Mouse (Mus musculus): ENCODE data around the gene Nfyc. TPM values are rescaled to one million over a fixed set of nuclear protein-coding genes. Genes with fewer than 3 reads are reported as not detected.

The Nfyc gene
- total RNA-seq, 2 experiments from 2014 or later: 53.9 to 57.2 TPM

DNA sequence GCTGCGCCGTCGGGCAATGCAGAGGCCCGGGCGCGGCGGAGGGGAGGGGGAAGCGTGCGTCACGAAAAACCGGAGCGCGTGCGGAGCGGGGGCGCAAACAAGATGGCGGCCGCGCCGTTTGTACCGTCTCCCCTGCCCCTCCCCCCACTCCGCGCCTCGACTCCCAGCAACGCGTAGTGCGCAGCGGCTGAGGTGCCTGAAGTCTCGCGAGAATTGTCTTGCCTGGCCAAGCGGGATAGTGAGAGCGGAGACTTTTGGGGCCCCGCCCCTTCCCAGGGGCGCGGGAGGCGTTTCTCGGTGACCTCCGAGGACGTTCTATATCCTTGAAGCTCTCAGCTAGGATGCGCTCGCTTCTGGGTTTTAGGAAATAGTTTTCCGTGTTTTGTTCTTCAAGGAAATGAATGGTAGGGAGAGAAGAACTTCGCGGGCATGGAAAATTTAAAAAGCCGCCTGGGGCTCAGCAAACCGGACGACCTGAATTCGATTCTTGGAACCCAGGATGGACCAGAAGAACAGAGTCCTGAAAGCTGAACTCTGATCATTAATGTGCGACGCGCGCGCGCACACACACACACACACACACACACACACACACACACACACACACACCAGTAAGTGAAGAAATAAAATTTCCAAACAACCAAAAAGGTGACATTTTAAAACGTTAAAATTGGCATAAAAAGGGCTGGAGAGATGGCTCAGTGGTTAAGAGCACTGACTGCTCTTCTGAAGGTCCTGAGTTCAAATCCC lies 5.6 kb downstream of the Nfyc start:
- DNase-seq (ENCODE audit: low spot score in 2 of 2): peak; percentile 95 to 96

DNA sequence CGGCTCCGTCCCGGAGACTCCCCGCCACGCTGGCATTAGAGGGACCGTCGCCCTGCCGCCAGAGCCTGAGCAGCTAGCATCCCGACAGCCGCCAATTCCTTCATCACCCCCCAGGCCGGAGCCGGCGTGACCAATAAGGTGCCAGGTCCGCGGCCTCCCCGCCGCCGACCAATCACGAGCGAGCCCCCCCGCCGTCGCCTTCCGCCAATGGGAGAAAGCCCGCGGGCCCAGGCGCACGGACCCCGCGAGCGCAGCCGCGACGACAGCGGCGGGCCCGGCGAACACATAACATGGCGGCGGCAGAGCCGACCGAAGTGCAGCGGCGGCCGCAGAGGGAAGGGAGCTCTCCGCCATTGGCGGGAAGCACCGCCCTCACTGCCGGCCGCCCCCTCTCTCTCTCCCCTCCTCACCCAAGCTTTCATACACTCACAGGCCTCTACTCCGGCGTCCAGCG lies 6.2 kb downstream of the Nfyc start:
- DNase-seq (ENCODE audit: low spot score in 2 of 2): peak; percentile 94 to 96

DNA sequence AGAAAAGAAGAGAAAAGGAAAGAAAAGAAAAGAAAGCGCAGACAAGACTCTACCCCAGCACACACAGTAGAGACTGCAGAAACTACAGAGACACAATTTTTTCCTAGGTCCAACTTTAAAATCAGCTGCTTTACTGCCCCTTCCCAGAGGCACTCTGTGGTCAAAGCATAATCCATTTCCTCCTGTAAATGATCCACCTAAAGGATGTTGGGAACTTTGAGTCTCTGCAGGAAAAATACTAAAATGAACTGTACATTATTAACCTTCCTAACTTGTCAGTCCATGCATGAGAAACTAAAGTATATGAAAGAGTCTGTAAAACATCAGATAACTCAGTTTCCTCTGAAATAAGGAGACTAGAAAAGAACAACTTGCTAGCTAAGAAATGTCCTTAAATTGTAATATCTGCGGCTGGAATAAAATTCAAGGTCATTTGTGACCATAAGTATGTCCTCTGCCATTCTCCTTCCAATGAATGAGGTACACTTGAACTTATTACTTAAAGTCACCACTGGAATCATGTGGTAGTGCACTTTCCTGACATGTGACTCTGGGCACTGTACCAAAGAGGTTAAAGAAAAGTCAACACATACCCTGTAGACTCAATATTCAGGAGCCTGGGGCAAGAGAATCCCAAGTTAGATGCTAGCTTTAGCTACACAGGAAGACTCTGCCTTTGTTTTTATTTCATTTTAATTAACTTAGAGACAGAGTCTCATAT lies 9.0 kb downstream of the Nfyc start:
- DNase-seq (ENCODE audit: low spot score in 2 of 2): no peak

DNA sequence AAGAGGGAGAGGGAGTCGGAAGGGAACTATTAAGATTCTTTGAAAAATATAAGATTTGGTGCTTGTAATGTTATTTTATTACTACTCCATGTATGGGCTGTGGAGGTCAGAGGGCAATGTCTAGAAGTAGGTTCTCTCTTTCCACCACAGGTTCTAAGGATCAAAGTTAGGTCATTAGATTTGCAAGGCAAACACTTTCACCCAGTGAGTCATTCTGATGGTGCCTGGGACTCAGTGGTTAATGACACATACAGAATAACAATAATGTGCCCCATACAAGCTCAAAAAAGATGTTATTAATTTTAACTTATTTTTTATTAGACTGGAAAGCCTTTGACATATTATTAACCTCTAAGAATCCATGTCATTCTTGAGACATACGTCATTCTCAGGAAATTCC lies 11.5 kb downstream of the Nfyc start:
- DNase-seq (ENCODE audit: low spot score in 2 of 2): no peak

DNA sequence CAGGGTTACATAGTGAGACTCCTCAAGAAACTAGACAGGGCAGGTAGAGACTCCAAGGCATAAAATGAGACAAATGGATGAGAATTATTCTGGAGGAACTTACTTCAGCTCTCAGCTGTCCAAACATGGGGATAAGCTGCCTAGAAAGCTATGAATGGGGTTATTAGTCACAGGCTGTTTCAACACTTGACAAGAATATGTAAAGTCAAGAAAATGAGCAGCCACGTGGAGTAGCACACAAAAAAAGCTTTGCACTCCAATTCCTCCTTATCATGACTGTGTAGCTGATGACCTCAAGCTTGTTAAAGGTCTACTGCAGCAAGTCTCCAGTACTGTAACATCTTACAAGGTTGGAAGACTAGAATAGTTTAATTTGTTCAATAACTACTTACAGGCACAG lies 12.1 kb downstream of the Nfyc start:
- DNase-seq (ENCODE audit: low spot score in 2 of 2): no peak

DNA sequence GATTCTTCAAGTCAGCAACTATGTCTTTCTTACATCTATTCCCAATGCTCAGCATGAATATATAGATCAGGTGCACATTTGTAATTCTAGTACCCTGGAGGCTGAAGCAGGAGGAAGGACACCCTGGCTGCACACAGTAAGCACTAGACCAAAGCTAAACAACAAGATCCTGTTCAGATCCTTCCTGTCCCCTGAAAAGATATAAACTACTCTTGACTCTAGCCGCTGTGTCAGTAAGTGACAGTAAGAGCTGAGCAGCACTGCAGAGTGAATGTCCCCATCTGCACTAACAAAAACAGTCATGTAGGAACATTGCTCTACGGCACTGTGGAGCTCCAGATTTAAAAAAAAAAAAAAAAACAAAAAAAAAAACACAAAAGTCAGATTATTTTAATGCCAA lies 13.4 kb downstream of the Nfyc start:
- DNase-seq (ENCODE audit: low spot score in 2 of 2): no peak

DNA sequence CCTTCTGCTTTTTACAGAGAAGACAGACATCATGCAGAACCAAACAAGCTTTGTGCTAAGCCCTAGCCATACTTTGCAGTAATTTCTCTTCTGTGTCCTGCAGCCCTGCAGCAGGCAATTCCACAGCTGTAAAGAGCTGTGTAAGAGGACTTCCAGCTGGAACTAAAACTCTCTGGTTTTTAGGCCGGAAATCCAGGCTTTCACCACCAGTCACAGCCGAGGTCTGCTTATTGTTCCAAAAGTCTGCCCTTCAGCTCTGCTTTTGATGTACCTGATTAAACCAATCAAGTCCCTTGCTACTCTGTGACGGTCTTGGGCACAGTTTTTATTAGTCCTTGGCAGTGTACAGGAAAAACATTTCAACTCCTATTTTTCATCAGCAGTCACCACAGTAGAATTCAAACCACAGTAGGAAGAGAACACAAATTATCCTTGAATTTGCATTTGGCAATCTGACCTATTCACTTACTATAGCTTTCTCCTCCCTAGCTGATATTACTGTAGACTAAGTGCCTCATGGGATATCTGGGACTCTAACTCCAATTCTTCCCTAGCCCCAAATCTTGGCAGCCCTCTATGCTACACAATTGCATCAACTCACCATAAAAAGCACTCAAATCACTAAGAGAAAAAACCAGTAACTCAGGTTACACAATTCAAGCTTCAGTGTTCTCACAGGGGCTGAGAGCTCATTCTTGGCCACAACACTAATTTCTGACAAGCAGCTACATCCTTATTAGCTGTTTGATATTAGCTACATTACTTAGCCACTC lies 14.2 kb downstream of the Nfyc start:
- DNase-seq (ENCODE audit: low spot score in 2 of 2): peak in 1 of 2 experiments; percentile 19

DNA sequence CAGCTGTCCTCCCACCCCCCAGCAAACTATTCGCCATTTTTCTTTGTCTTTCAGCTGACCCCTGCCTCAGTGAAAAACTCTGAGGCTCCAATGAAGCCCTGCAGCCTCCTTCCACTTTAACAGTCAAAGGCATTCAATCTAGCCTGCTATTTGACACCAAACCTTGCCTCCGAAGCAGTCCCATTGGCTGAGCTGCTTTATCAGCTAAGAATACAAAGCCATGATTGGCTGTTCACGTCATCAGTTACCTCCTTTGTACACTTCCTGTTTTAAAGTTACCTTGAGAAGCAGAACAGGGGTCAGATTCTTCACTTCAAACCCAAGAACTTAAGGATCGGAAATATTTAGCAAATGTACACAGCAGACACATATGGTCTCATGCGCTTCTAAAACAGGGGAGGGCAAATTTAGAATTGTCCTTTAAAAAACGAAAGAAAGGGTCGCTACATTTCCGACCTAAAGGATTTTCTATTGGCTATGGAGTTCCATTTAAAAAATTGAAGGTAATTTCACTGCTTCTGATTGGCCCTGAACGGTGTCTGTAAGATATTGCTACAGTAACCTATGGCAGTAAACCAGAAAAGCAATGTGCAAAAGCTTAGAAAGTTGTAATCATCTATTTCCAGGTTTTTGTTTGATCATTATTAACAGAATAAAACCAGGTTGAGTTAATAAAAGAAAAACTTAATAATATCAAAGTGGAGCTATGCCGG lies 15.6 kb downstream of the Nfyc start:
- peak; percentile 48 to 68 for DNase-seq (ENCODE audit: low spot score in 2 of 2)

DNA sequence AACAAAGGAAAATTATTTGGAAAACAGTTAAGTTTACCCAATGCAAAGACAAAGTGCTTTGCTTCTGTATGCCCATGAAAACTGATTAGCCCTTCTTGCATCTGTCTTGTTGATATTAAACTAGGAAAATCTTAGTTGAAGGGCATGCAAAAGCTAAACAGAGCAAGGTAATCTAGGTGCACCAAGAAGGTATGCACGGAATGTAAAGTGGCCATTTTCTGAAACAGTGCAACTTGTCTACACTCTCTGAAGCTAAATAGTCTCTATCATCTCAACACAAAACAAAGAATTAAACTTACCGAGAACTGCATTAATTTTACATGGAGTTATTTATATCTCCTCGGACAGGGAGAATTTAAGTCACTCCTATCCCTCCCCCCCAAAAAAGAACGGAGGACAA lies 16.2 kb downstream of the Nfyc start:
- no peak for DNase-seq (ENCODE audit: low spot score in 2 of 2)

DNA sequence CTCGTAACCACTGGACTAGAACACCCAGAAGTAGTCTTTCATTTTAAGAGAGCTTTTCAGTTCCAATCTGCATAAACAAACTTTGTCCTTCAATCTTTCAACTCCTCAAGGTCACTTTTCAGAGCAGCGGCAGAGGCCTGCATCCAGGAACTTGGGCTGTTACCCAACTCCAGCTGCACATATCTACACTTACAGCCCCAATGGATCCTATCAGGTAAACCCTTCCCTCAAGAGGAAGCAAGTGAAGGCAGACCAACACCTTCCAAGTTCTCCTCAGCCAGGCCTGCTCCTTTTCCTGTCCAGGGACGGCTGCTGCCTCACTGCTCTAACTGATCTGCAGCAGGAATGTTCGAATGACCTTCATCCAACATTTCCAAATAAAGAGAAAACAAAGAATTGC lies 17.2 kb downstream of the Nfyc start:
- peak; percentile 34 to 52 for DNase-seq (ENCODE audit: low spot score in 2 of 2)

DNA sequence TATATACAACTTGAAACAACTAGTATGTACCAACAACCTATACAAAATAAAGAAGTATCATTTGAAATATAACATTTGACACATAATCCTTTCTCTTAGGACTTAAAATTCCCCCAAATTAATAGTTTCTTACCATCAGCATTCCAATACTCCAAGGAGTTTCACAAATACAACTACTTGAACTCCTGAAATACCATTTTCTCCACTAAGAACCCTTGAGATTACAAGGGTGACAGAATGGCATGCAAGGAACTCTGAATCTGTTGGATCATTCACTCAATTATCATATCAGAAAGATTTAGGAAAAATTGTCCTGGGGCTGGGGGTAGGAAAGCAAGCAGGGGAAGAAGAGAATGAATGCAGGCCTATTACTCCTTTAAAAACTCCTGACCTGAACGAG lies 17.6 kb downstream of the Nfyc start:
- no peak for DNase-seq (ENCODE audit: low spot score in 2 of 2)

DNA sequence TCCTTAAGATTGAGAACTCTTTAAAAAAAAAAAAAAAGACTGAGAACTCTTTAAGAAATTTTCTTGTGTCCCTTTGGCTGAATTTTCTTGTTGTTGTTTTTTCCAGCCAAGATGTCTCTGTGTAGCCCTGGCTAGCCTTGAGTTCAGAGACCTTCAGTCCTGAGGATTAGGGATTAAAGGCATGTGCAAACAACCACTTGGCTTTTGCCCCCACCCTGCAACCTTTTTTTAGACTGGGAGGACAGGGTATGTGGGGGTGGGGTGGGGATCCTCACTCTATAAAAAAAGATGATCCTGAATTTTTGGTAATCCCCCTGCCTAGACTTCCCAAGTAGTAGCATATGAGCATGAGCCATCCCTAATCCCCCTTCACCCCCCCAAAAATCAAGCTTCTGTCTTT lies 25.6 kb downstream of the Nfyc start:
- no peak for DNase-seq (ENCODE audit: low spot score in 2 of 2)

DNA sequence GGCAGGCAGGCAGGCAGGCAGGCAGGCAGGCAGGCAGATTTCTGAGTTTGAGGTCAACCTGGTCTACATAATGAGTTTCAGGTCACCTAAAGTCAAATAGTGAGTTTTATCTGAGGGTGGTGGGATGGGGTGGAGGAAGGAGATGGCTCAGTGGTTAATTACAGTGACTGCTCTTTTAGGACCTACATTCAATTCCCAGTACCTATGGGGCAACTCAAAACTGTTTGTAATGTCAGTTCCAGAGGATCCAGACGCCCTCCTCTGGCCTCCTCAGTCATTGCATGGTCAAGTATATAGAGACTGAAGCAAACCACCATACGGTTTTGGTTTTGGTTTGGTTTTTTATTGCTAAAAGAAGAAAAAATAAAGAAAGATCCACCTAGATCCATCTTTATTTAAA lies 29.9 kb downstream of the Nfyc start:
- no peak for DNase-seq (ENCODE audit: low spot score in 2 of 2)

DNA sequence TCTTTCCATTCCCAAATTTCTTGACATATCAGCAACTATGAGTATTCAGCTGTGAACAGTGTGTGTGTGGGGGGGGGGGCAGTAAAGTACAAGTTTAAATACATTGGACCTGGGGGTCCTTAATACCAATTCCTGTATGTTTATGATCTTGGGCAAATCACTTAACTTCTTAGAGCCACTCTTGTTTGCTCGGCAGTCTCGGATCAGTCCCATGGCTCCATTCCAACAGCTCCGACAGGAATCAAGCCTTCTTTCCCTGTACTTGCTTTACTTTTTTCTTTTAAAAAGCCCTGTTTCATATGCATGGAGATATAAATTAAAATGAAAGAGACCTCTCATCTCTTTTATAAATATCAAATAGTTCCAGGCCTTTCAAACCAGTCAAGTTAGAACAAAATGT lies 30.7 kb downstream of the Nfyc start:
- no peak for DNase-seq (ENCODE audit: low spot score in 2 of 2)

DNA sequence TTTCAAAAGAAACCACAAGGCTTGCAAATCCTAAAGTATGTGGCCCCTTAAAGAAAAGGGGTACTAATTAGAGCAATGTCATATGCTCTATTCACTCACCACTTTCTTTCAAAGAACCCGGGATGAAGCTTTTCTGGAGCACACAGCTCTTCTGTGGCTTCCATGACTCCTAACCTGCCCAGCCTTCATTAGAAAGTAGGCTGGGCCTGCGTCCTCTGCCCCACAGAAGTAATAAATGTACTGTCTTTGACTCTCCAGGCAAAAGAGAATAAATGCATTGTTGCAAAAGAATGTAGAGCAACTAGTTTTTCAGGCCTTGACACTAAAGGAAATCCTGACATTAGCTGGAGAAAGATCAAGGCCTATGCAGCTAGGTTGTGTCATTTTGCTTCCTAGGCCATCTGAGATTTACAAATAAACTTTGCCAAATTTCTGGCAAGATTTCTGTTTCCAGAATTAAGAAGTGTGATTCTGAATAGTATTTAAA lies 31.6 kb downstream of the Nfyc start:
- DNase-seq (ENCODE audit: low spot score in 2 of 2): no peak

DNA sequence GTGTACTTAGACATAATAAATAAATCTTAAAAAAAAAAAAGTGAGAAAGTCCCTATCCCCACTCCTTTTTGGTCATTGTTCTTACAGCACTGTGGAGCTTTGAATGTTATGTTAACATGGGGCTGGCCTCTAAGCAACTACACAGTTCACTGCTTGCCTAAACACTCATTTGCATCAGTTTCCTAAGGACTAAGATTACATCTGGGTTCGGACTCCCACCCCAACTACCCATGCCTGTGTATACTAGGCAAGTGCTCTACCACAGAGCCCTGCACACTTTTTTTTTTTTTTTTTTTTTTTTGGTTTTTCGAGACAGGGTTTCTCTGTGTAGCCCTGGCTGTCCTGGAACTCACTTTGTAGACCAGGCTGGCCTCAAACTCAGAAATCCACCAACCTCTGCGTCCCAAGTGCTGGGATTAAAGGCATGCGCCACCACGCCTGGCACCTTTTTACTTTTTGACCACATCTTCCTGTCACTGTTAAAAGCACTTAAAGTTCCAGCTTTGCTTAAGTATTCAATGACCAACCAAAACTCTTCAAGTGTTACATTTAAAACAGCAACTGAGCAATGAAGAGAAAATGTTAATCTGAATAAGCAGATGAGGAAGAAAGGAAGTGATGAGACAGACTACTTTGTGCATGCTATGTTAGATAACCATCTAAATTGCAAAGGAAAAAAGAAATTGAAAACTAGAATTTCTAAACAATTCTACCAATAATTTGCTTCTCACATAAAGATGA lies 33.2 kb downstream of the Nfyc start:
- DNase-seq (ENCODE audit: low spot score in 2 of 2): no peak

DNA sequence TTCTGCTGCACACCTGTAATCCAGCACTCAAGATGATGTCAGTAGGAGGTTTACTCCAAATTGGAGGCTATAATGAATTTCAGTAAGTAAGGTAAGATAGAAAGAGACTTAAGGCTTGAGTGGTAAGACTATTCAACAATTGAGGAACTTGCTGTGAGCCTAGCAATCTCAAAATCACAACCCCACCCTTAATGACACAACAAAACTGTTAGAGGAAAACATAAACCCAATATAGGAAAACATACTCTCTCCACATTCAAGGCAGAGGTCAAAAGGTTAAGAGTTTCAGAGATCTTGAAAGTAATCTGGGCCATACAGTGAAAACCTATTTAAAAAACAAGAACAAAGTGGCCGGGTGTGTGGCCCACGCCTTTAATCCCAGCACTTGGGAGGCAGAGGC lies 34.7 kb downstream of the Nfyc start:
- no peak for DNase-seq (ENCODE audit: low spot score in 2 of 2)

DNA sequence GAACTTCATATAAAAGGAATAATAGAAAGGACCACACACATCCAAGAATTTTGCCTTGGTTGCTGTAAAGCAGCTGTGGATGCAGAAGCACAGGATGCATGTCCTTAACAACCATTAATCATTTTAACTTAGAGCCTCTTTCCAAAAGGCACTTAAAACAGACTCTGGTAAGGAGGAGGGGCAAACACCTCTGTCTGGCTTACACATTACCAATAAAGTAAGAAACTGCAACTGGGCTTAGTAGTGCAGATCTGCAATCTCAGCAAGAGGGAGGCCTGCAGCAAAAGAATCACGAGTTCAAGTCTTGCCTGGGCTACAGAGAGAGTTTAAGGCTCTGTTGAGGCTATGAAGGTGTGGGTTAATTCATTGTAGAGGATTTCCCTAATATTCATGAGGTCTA lies 35.7 kb downstream of the Nfyc start:
- DNase-seq (ENCODE audit: low spot score in 2 of 2): no peak

DNA sequence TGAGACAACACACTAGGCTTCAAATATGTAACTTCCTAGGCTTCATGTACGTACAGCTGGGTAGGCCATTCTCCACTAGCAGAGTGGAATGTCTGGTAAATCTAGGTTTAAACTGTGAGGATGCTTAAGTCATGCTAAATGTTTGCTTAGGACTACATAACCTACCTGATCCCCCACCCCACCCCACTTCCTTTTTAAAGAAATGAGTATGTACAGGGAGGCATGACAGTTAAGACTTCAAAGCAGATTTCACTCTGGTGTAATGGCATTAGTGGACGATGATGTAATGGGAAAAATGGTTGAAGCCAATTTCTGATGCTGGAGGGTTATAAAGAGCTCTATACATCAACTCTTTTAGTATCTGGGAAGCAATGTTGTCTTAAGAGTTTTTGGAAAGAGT lies 38.5 kb downstream of the Nfyc start:
- no peak for DNase-seq (ENCODE audit: low spot score in 2 of 2)

DNA sequence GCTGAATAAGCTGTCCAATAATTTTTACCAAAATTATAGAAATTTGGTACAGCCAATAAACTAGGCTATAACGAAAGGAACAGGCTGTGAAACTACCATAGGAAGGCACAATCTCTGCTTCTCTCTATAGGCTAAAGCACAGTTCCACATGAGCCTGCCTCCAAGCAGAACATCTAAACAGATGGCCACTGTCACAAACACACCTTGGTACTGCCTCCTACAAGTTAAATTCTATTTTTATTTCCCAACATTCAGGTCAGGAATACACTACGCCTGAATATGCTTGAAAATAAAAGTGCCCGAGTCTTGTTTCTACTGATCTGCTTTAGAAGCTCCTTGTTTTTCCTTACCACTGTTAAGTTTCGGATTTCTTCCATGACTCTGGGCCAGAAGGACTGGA lies 41.3 kb downstream of the Nfyc start:
- DNase-seq (ENCODE audit: low spot score in 2 of 2): no peak

All from adrenal gland, adult 18-20 months (tissue).